Mouse (Mus musculus) lung, postnatal 36 days (tissue): ENCODE measurements around the gene B3glct.

Experiments used
- DNase-seq: peaks from one replicate; pipeline ENCODE4 v3.0.0; 2022; ENCODE audit warnings: mixed read lengths

Gene B3glct

GRCm38 (mm10) chr5:149678100-149678989 lies at the start of gene B3glct:
Gene B3glct (plus strand): TSS chr5:149678230.
- DNase-seq, result peak; percentile 82

GRCm38 (mm10) chr5:149634409-149635035 lies 43.5 kb upstream of the B3glct start:
- DNase-seq, result no peak

- DNase-seq, result peak; percentile 28
Measured at GRCm38 (mm10) chr5:149635556-149635955, 42.5 kb upstream of the B3glct start.

GRCm38 (mm10) chr5:149636075-149636920 lies 41.7 kb upstream of the B3glct start, which contains the start of gene Hsph1:
Gene Hsph1 (minus strand): TSS chr5:149636376.
- DNase-seq, result peak; percentile 99

GRCm38 (mm10) chr5:149637306-149637705 lies 40.7 kb upstream of the B3glct start:
- no peak for DNase-seq

- no peak for DNase-seq
Measured at GRCm38 (mm10) chr5:149641277-149641892, 36.6 kb upstream of the B3glct start.

- no peak for DNase-seq
Measured at GRCm38 (mm10) chr5:149642366-149642765, 35.7 kb upstream of the B3glct start.

- no peak for DNase-seq
Measured at GRCm38 (mm10) chr5:149642783-149643509, 35.1 kb upstream of the B3glct start.

- DNase-seq, result no peak
Measured at GRCm38 (mm10) chr5:149647367-149648115, 30.5 kb upstream of the B3glct start.

GRCm38 (mm10) chr5:149648196-149648595 lies 29.8 kb upstream of the B3glct start:
- peak; percentile 32 for DNase-seq

- DNase-seq, result no peak
Measured at GRCm38 (mm10) chr5:149648895-149649406, 29.1 kb upstream of the B3glct start.

GRCm38 (mm10) chr5:149649499-149650178 lies 28.4 kb upstream of the B3glct start:
- DNase-seq, result no peak

- DNase-seq, result no peak
Measured at GRCm38 (mm10) chr5:149650179-149650553, 27.9 kb upstream of the B3glct start.

GRCm38 (mm10) chr5:149655636-149656035 lies 22.4 kb upstream of the B3glct start:
- DNase-seq, result no peak

GRCm38 (mm10) chr5:149658022-149658421 lies 20.0 kb upstream of the B3glct start:
- DNase-seq, result no peak

GRCm38 (mm10) chr5:149658741-149659413 lies 19.2 kb upstream of the B3glct start:
- no peak for DNase-seq

GRCm38 (mm10) chr5:149659414-149659780 lies 18.6 kb upstream of the B3glct start:
- no peak for DNase-seq

GRCm38 (mm10) chr5:149661428-149661827 lies 16.6 kb upstream of the B3glct start:
- no peak for DNase-seq

GRCm38 (mm10) chr5:149662980-149663379 lies 15.1 kb upstream of the B3glct start:
- DNase-seq, result no peak

GRCm38 (mm10) chr5:149663417-149663816 lies 14.6 kb upstream of the B3glct start:
- no peak for DNase-seq
